Mouse (Mus musculus): ENCODE measurements at regions not wholly inside any gene's neighbourhood (a gene's known extent, or its start where the extent isn't known, plus 50 kb on each side); places are given as distances from the start of the nearest gene placed in this dataset.

DNA sequence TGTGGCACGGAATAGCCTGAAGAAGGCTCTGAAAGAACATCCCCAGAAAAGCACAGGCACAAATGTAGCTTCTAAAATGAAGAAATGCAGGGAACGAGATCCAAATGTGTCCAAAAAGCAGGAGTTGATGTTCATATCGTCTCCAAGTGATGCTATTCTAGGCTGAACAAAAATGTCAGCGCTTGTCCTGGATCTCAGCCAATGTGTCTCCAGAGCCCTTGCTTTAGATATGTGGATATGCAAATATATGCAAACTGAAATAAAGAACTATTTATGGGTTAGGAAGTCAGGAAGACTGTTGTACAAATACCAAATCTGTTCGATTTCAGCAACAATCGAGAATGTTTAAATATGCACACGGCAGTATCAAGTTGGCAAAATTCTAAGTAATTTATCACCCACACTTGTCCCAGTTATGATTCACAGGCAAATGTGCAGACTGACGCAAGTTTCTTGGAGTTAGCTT is 320.4 kb downstream of the Synb start:
- no peak for TF ChIP-seq TCF12 (IDR thresholded peaks at IDR 0.05; ENCODE audit: insufficient read depth, poor library complexity, severe bottlenecking)
- TF ChIP-seq SRF (IDR thresholded peaks at IDR 0.05; ENCODE audit: control insufficient read depth, insufficient read length, low read depth), result no peak
- TF ChIP-seq POLR2A (IDR thresholded peaks at IDR 0.05; ENCODE audit: insufficient read length, low read depth), result no peak
- TF ChIP-seq USF1 (IDR thresholded peaks at IDR 0.05; ENCODE audit: low read depth), result no peak
- no peak for TF ChIP-seq POLR2AphosphoS2 (IDR thresholded peaks at IDR 0.05; ENCODE audit: insufficient read length, low read depth)
